Mouse (Mus musculus): Measurements from ENCODE around the gene Ddn. TPM values are rescaled to one million over a fixed set of nuclear protein-coding genes. Genes with fewer than 3 reads are reported as not detected.

The Ddn gene
- 118 TPM in 2 replicates for polyA plus RNA-seq (2021; fragmentation: Nextera tagmentation)
- long read RNA-seq, experiment 1, transcript Ddn-201 (2 exons, 3,745 nt): major isoform, 11 of 462 reads
- long read RNA-seq, experiment 1, partial matches to known transcripts: 0 of 462 reads
- long read RNA-seq, experiment 1, other reads (novel, unspliced or antisense): 451 of 462 reads
- long read RNA-seq, experiment 2, transcript Ddn-201 (2 exons, 3,745 nt): major isoform, 45 of 669 reads
- long read RNA-seq, experiment 2, partial matches to known transcripts: 0 of 669 reads
- long read RNA-seq, experiment 2, other reads (novel, unspliced or antisense): 624 of 669 reads

GRCm38 (mm10) chr15:98809390-98809789 is at the start of gene Ddn:
Gene Ddn (minus strand): TSS chr15:98809490.

GRCm38 (mm10) chr15:98830736-98831683 is 21.7 kb upstream of the Ddn start, which contains the start of gene Prkag1:
Gene Prkag1 (minus strand): TSS chr15:98831521.

DNA sequence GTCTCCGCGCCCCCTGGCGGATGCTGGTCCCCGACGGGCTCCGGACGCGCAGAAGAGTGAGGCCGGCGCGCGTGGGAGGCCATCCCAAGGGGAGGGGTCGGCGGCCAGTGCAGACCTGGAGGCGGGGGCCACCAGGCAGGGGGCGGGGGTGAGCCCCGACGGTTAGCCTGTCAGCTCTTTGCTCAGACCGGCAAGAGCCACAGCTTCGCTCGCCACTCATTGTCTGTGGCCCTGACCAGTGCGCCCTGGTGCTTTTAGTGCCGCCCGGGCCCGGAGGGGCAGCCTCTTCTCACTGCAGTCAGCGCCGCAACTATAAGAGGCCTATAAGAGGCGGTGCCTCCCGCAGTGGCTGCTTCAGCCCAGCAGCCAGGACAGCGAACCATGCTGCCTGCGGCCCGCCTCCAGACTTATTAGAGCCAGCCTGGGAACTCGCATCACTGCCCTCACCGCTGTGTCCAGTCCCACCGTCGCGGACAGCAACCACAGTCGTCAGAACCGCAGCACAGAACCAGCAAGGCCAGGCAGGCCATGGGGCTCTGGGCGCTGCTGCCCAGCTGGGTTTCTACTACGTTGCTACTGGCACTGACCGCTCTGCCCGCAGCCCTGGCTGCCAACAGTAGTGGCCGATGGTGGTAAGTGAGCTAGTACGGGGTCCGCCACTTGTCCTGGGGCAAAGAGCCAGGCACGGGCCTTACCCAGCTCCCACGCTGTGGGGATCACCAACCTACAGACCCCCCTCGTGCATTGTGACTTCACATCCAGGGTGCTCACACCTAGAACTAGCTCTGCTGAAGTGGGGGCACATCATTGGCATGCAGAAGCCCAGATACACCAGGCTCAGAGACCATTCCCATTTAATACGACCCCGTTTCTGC is 19.4 kb downstream of the Ddn start, which contains the start of gene Wnt1:
Gene Wnt1 (plus strand): TSS at position 197 of the 875 bp plus-strand sequence.

GRCm38 (mm10) chr15:98777762-98778161 is 31.5 kb downstream of the Ddn start, which contains the start of gene Wnt10b:
Gene Wnt10b (minus strand): TSS chr15:98778150.

DNA sequence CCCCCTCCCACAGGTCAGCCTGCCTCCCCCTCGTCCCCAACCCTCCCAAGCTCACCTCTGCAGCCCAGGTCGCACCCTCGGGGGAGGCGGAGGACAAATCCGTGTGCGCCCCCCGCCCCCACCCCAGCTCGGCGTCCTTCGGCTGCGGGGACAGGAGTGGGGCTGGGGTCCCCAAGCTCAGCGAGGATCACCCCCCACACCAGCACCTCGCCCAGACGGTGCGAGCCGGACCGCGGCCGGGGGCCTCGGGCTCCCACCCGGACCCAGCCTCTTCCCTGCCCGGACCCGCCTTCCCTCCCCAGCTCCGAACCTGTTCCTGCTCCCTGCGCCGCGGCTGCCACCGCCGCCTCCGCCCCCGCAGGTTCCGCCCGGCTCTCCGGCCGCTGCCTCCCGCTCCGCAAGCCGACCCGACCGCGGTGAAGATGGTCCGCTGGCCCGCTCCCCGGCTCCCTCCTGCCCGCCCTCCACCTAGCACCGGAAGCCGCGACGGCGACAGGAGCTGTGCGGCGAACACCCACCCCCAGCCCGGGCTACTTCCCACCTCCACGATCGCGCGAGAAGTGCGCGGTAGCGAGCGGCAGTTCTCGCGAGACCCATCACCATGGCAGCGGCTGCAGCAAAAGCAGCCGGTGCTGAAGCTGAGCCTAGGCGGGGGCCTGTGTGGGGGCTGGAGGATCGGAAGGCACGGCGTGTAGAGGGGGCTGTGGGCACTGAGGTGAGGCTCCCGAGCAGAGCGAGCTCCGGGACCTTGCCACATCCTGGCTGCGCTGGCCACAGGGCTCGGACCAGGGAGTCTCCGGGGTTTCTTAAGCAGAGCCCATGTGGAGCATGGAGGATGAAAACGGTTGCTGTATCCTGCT is 46.4 kb downstream of the Ddn start, which contains the start of gene Arf3:
Gene Arf3 (minus strand): TSS at position 545 of the 860 bp plus-strand sequence.

Other genes with a start within 250 kb of the Ddn start
- 21.9 and 24.8 TPM in 2 replicates for gene Ccnt1, start 238.6 kb downstream of the Ddn start, polyA plus RNA-seq (2021; fragmentation: Nextera tagmentation)
- gene 4930415O20Rik, start 238.5 kb downstream of the Ddn start, polyA plus RNA-seq (2021; fragmentation: Nextera tagmentation): 0.30 TPM in 1 of 2 replicates, not detected in the other
- gene Adcy6, start 199.4 kb downstream of the Ddn start, polyA plus RNA-seq (2021; fragmentation: Nextera tagmentation): 3.9 and 4.7 TPM in 2 replicates
- gene Cacnb3, start 178.7 kb downstream of the Ddn start, polyA plus RNA-seq (2021; fragmentation: Nextera tagmentation): 44.4 and 44.8 TPM in 2 replicates
- gene Ddx23, start 146.6 kb downstream of the Ddn start, polyA plus RNA-seq (2021; fragmentation: Nextera tagmentation): 19.6 and 27.9 TPM in 2 replicates
- gene Rnd1, start 132.0 kb downstream of the Ddn start, polyA plus RNA-seq (2021; fragmentation: Nextera tagmentation): 4.3 and 4.9 TPM in 2 replicates
- gene Ccdc65, start 101.3 kb downstream of the Ddn start, polyA plus RNA-seq (2021; fragmentation: Nextera tagmentation): 8.4 and 9.0 TPM in 2 replicates
- gene Fkbp11, start 81.3 kb downstream of the Ddn start, polyA plus RNA-seq (2021; fragmentation: Nextera tagmentation): 3.1 and 4.6 TPM in 2 replicates
- 93.9 and 99.4 TPM in 2 replicates for gene Arf3, start 46.3 kb downstream of the Ddn start, polyA plus RNA-seq (2021; fragmentation: Nextera tagmentation)
- gene Wnt10b, start 31.3 kb downstream of the Ddn start, polyA plus RNA-seq (2021; fragmentation: Nextera tagmentation): not detected in 2 replicates
- gene Wnt1, start 19.6 kb downstream of the Ddn start, polyA plus RNA-seq (2021; fragmentation: Nextera tagmentation): 0.72 and 1.0 TPM in 2 replicates
- 66.5 and 71.5 TPM in 2 replicates for gene Prkag1, start 22.0 kb upstream of the Ddn start, polyA plus RNA-seq (2021; fragmentation: Nextera tagmentation)
- gene Kmt2d, start 61.7 kb upstream of the Ddn start, polyA plus RNA-seq (2021; fragmentation: Nextera tagmentation): 18.0 and 18.2 TPM in 2 replicates
- gene Rhebl1, start 85.0 kb upstream of the Ddn start, polyA plus RNA-seq (2021; fragmentation: Nextera tagmentation): 6.5 and 10.1 TPM in 2 replicates
- gene Dhh, start 89.0 kb upstream of the Ddn start, polyA plus RNA-seq (2021; fragmentation: Nextera tagmentation): 0.08 and 0.19 TPM in 2 replicates
- 0.29 and 1.7 TPM in 2 replicates for gene Lmbr1l, start 108.7 kb upstream of the Ddn start, polyA plus RNA-seq (2021; fragmentation: Nextera tagmentation)
- 1,496 and 1,539 TPM in 2 replicates for gene Tuba1b, start 125.1 kb upstream of the Ddn start, polyA plus RNA-seq (2021; fragmentation: Nextera tagmentation)
- 0.53 TPM in 1 of 2 replicates, not detected in the other for gene Gm49450, start 144.1 kb upstream of the Ddn start, polyA plus RNA-seq (2021; fragmentation: Nextera tagmentation)
- gene Tuba1a, start 144.2 kb upstream of the Ddn start, polyA plus RNA-seq (2021; fragmentation: Nextera tagmentation): 3,348 and 3,759 TPM in 2 replicates
- gene Tuba1c, start 220.4 kb upstream of the Ddn start, polyA plus RNA-seq (2021; fragmentation: Nextera tagmentation): 2.4 and 6.3 TPM in 2 replicates
- 2.1 and 3.3 TPM in 2 replicates for gene Prph, start 245.7 kb upstream of the Ddn start, polyA plus RNA-seq (2021; fragmentation: Nextera tagmentation)